Comparison of ENCODE assay signal across 9 mouse cellular contexts in genomic region chr1:91346892-91347291, GRCm38 (mm10). TPM values are rescaled to one million over a fixed set of nuclear protein-coding genes. Genes with fewer than 3 reads are reported as not detected.
DNase-seq lines count a peak whose midpoint lies in the region; ATAC-seq and TF ChIP-seq lines count a peak whose summit lies in the region.
"Had no signal": no experiment of that assay in that cellular context is flagged by ENCODE, and none has a peak within 500 bp of the region (broad histone marks: within the 10 kb centered on the region; RNA-seq: fewer than 3 reads in every experiment).

No protein-coding gene starts in this region.

- peaks cover 17 to 31% of the 10 kb centered on the region in 2 experiments for H3K4me1 ChIP-seq in CH12.LX (ENCODE audit: control insufficient read depth in 1 of 2, insufficient read depth in 2 of 2)
- H3K4me1 ChIP-seq in embryonic facial prominence, embryonic 10.5 days = peaks cover 30% of the 10 kb centered on the region
- peaks cover 41% of the 10 kb centered on the region for H3K4me1 ChIP-seq in heart, embryonic 10.5 days
- no peaks in the 10 kb centered on the region for H3K4me1 ChIP-seq in kidney, embryonic 14.5 days (ENCODE audit: control insufficient read depth, insufficient read depth, low read length)
- no peaks in the 10 kb centered on the region for H3K4me1 ChIP-seq in liver, embryonic 16.5 days (ENCODE audit: control insufficient read depth, low read depth, low read length)
- peaks cover 8% of the 10 kb centered on the region for H3K4me1 ChIP-seq in neural tube, embryonic 14.5 days (ENCODE audit: control insufficient read depth, insufficient read depth, low read length)

- no peak overlapping the region for H3K4me3 ChIP-seq in CH12.LX (replicated peaks in 1 of 3; ENCODE audit: low read depth in 2 of 3, low read length in 2 of 3, poor library complexity in 1 of 3)
- no peak overlapping the region for H3K4me3 ChIP-seq in embryonic facial prominence, embryonic 10.5 days
- H3K4me3 ChIP-seq in heart, embryonic 10.5 days = no peak overlapping the region
- no peak overlapping the region for H3K4me3 ChIP-seq in kidney, embryonic 14.5 days (ENCODE audit: low read length)
- H3K4me3 ChIP-seq in liver, embryonic 16.5 days (ENCODE audit: low read depth, low read length) = no peak overlapping the region
- H3K4me3 ChIP-seq in neural tube, embryonic 14.5 days (ENCODE audit: low read depth, low read length) = no peak overlapping the region

- in situ Hi-C loops in CH12.LX (cut with MboI; ENCODE audit: low pct_ligation_motif_present, low pct_unique_long_range_greater_than_20kb, low sequenced_read_pairs) = no loop called here

- no peak overlapping the region for H3K4me2 ChIP-seq in CH12.LX (ENCODE audit: insufficient read depth, low read depth, poor library complexity, severe bottlenecking)
- no peak overlapping the region for H3K4me2 ChIP-seq in kidney, embryonic 14.5 days (replicated peaks; ENCODE audit: low read depth, low read length)
- H3K4me2 ChIP-seq in liver, embryonic 16.5 days (ENCODE audit: low read depth, low read length) = no peak overlapping the region
- no peak overlapping the region for H3K4me2 ChIP-seq in neural tube, embryonic 14.5 days (ENCODE audit: low read depth, low read length)

- H3K9me3 ChIP-seq in CH12.LX (replicated peaks; ENCODE audit: low read length) = no peaks in the 10 kb centered on the region
- no peaks in the 10 kb centered on the region for H3K9me3 ChIP-seq in embryonic facial prominence, embryonic 10.5 days
- no peaks in the 10 kb centered on the region for H3K9me3 ChIP-seq in heart, embryonic 10.5 days
- H3K9me3 ChIP-seq in kidney, embryonic 14.5 days (ENCODE audit: control insufficient read depth, low read length) = no peaks in the 10 kb centered on the region
- H3K9me3 ChIP-seq in liver, embryonic 16.5 days (replicated peaks; ENCODE audit: control insufficient read depth, low read length) = no peaks in the 10 kb centered on the region
- no peaks in the 10 kb centered on the region for H3K9me3 ChIP-seq in neural tube, embryonic 14.5 days (ENCODE audit: control insufficient read depth, low read length)

- H3K79me2 ChIP-seq in CH12.LX (replicated peaks; ENCODE audit: control insufficient read depth, extremely low read depth, insufficient read depth, poor library complexity, severe bottlenecking) = no peaks in the 10 kb centered on the region

- H3K27me3 ChIP-seq in CH12.LX (replicated peaks) = no peaks in the 10 kb centered on the region
- H3K27me3 ChIP-seq in embryonic facial prominence, embryonic 10.5 days (replicated peaks; ENCODE audit: low read depth, poor library complexity, severe bottlenecking) = peaks cover 72% of the 10 kb centered on the region
- peaks cover 55% of the 10 kb centered on the region for H3K27me3 ChIP-seq in heart, embryonic 10.5 days (ENCODE audit: insufficient read depth, poor library complexity, severe bottlenecking)
- H3K27me3 ChIP-seq in kidney, embryonic 14.5 days (ENCODE audit: control insufficient read depth, insufficient read depth, low read length) = peaks cover 40% of the 10 kb centered on the region
- H3K27me3 ChIP-seq in liver, embryonic 16.5 days (ENCODE audit: control insufficient read depth, insufficient read depth, low read depth, low read length) = peaks cover 44% of the 10 kb centered on the region
- H3K27me3 ChIP-seq in neural tube, embryonic 14.5 days (ENCODE audit: control insufficient read depth, insufficient read depth, low read length) = peaks cover 29% of the 10 kb centered on the region

- peak; percentile 70 for TF ChIP-seq RAD21 in CH12.LX (IDR thresholded peaks at IDR 0.05; ENCODE audit: low read depth, low read length)

- TF ChIP-seq EP300 in CH12.LX (IDR thresholded peaks at IDR 0.05; ENCODE audit: low read length) = no peak

- 39% methylated on average over 3 of the region's 3 CpGs for WGBS in embryonic facial prominence, embryonic 10.5 days
- 34% methylated on average over 3 of the region's 3 CpGs for WGBS in heart, embryonic 10.5 days
- 34% methylated on average over 3 of the region's 3 CpGs for WGBS in kidney, embryonic 14.5 days
- WGBS in liver, embryonic 16.5 days (ENCODE audit: insufficient replicate concordance) = 18% methylated on average over 3 of the region's 3 CpGs
- WGBS in neural tube, embryonic 14.5 days = 36% methylated on average over 3 of the region's 3 CpGs

- peak; percentile 81 for ATAC-seq in kidney, embryonic 14.5 days (ENCODE audit: low FRiP score, low TSS enrichment)
- peak; percentile 58; the same call in 1 of the 2 replicates for ATAC-seq in liver, embryonic 16.5 days (ENCODE audit: low read depth)
- ATAC-seq in neural tube, embryonic 14.5 days (ENCODE audit: low read depth) = peak; percentile 82; the same call in 1 of the 2 replicates

- dilution Hi-C loops in CH12.LX (cut with MboI; ENCODE audit: extremely low pct_ligation_motif_present, extremely low pct_unique_long_range_greater_than_20kb, low sequenced_read_pairs) = no loop called here

- TF ChIP-seq POLR2A in CH12.LX (IDR thresholded peaks at IDR 0.05; ENCODE audit: low read depth, low read length) = no peak

- H3K36me3 ChIP-seq in CH12.LX (replicated peaks in 1 of 2; ENCODE audit: control insufficient read depth in 1 of 2, insufficient read depth in 1 of 2, low read length in 1 of 2) = peaks cover 12 to 49% of the 10 kb centered on the region in 2 experiments
- no peaks in the 10 kb centered on the region for H3K36me3 ChIP-seq in embryonic facial prominence, embryonic 10.5 days (replicated peaks)
- no peaks in the 10 kb centered on the region for H3K36me3 ChIP-seq in heart, embryonic 10.5 days
- H3K36me3 ChIP-seq in kidney, embryonic 14.5 days (ENCODE audit: control insufficient read depth, insufficient read depth, low read length) = no peaks in the 10 kb centered on the region
- no peaks in the 10 kb centered on the region for H3K36me3 ChIP-seq in liver, embryonic 16.5 days (ENCODE audit: control insufficient read depth, insufficient read depth)
- H3K36me3 ChIP-seq in neural tube, embryonic 14.5 days (ENCODE audit: control insufficient read depth, insufficient read depth, low read length) = no peaks in the 10 kb centered on the region

- TF ChIP-seq CTCF in CH12.LX (conservative IDR thresholded peaks at IDR 0.05 in 1 of 2, IDR thresholded peaks at IDR 0.05 in 1 of 2; ENCODE audit: low read depth in 2 of 2, low read length in 2 of 2) = peak; percentile 85 to 96

- H3K27ac ChIP-seq in CH12.LX (ENCODE audit: insufficient read depth, low read depth) = no peak overlapping the region
- H3K27ac ChIP-seq in embryonic facial prominence, embryonic 10.5 days (replicated peaks) = no peak overlapping the region
- H3K27ac ChIP-seq in heart, embryonic 10.5 days = no peak overlapping the region
- H3K27ac ChIP-seq in kidney, embryonic 14.5 days (ENCODE audit: low read depth, low read length) = no peak overlapping the region
- no peak overlapping the region for H3K27ac ChIP-seq in liver, embryonic 16.5 days (ENCODE audit: low read length)
- H3K27ac ChIP-seq in neural tube, embryonic 14.5 days (ENCODE audit: low read depth, low read length) = no peak overlapping the region

- H3K9ac ChIP-seq in CH12.LX (ENCODE audit: insufficient read depth, low read depth) = no peak overlapping the region
- no peak overlapping the region for H3K9ac ChIP-seq in kidney, embryonic 14.5 days (ENCODE audit: low read depth, low read length)
- H3K9ac ChIP-seq in liver, embryonic 16.5 days (ENCODE audit: low read depth, low read length) = no peak overlapping the region
- H3K9ac ChIP-seq in neural tube, embryonic 14.5 days (replicated peaks; ENCODE audit: low read depth, low read length) = no peak overlapping the region

- peak; percentile 70 for DNase-seq in CH12.LX (ENCODE audit: extremely low read depth)
- DNase-seq in adrenal gland, postnatal 10 days = peak; percentile 80
- peak; percentile 74 for DNase-seq in embryonic facial prominence, embryonic 10.5 days (ENCODE audit: low spot score)
- DNase-seq in heart, embryonic 10.5 days (ENCODE audit: low spot score) = peak; percentile 84
- DNase-seq in thymus, postnatal 0 days (ENCODE audit: low spot score) = peak; percentile 76

RNA-seq across cellular contexts. Expression of gene Klhl30, which starts 3.9 kb away (rescaled TPM):
- total RNA-seq in CH12.LX (2012; rRNA removed) (0.17 and 0.34 TPM in 2 replicates), CH12.LX (2014; rRNA removed) (0.30 and 0.32 TPM in 2 replicates)
- polyA plus RNA-seq in CH12.LX (2012; ENCODE audit: insufficient read length, low read depth) = 0.47 and 0.49 TPM in 2 replicates
- total RNA-seq in adrenal gland, postnatal 10 days (2021) = 1 to 10 TPM; 2.1 to 5.8 TPM
- polyA plus RNA-seq in embryonic facial prominence, embryonic 10.5 days (2016; fragmentation: Nextera tagmentation; extraction: Ambion mirVana) = 0.21 and 0.22 TPM in 2 replicates
- polyA plus RNA-seq in heart, embryonic 10.5 days (2016; fragmentation: Nextera tagmentation; extraction: Ambion mirVana) = 33.1 and 51.1 TPM in 2 replicates
- 0.07 TPM in 1 of 2 replicates, not detected in the other for polyA plus RNA-seq in kidney, embryonic 14.5 days (2014; fragmentation: Nextera tagmentation; extraction: Ambion mirVana)
- polyA plus RNA-seq in liver, embryonic 16.5 days (2015; fragmentation: Nextera tagmentation; extraction: Ambion mirVana) = 0.15 and 0.46 TPM in 2 replicates
- polyA plus RNA-seq in neural tube, embryonic 14.5 days (2014; fragmentation: Nextera tagmentation; extraction: Ambion mirVana) = 0.17 TPM in 1 of 2 replicates, not detected in the other
- polyA plus RNA-seq in thymus, postnatal 0 days (2015; fragmentation: Nextera tagmentation; extraction: Ambion mirVana) = 0.27 and 0.55 TPM in 2 replicates

RNA-seq across cellular contexts. Expression of gene Erfe, which starts 19.3 kb away (rescaled TPM):
- 5.7 and 8.4 TPM in 2 replicates for total RNA-seq in CH12.LX (2012; rRNA removed)
- total RNA-seq in CH12.LX (2014; rRNA removed) = 2.1 and 2.2 TPM in 2 replicates
- 1.8 and 2.3 TPM in 2 replicates for polyA plus RNA-seq in CH12.LX (2012; ENCODE audit: insufficient read length, low read depth)
- 1 to 10 TPM; 1.0 to 2.2 TPM for total RNA-seq in adrenal gland, postnatal 10 days (2021)
- 1.8 and 2.0 TPM in 2 replicates for polyA plus RNA-seq in embryonic facial prominence, embryonic 10.5 days (2016; fragmentation: Nextera tagmentation; extraction: Ambion mirVana)
- 2.2 TPM in 2 replicates for polyA plus RNA-seq in heart, embryonic 10.5 days (2016; fragmentation: Nextera tagmentation; extraction: Ambion mirVana)
- 2.3 and 2.5 TPM in 2 replicates for polyA plus RNA-seq in kidney, embryonic 14.5 days (2014; fragmentation: Nextera tagmentation; extraction: Ambion mirVana)
- polyA plus RNA-seq in liver, embryonic 16.5 days (2015; fragmentation: Nextera tagmentation; extraction: Ambion mirVana) = 2.5 and 3.9 TPM in 2 replicates
- 0.17 TPM in 1 of 2 replicates, not detected in the other for polyA plus RNA-seq in neural tube, embryonic 14.5 days (2014; fragmentation: Nextera tagmentation; extraction: Ambion mirVana)
- polyA plus RNA-seq in thymus, postnatal 0 days (2015; fragmentation: Nextera tagmentation; extraction: Ambion mirVana) = 1.1 and 1.3 TPM in 2 replicates

RNA-seq across cellular contexts. Expression of gene Espnl, which starts 25.0 kb away (rescaled TPM):
- 9.8 and 10.5 TPM in 2 replicates for total RNA-seq in CH12.LX (2012; rRNA removed)
- total RNA-seq in CH12.LX (2014; rRNA removed) = 7.0 and 7.8 TPM in 2 replicates
- 10.7 and 11.2 TPM in 2 replicates for polyA plus RNA-seq in CH12.LX (2012; ENCODE audit: insufficient read length, low read depth)
- total RNA-seq in adrenal gland, postnatal 10 days (2021) = under 1 TPM in 1 of 2 experiments, not detected in 1; 0.09 TPM
- 0.05 and 0.09 TPM in 2 replicates for polyA plus RNA-seq in embryonic facial prominence, embryonic 10.5 days (2016; fragmentation: Nextera tagmentation; extraction: Ambion mirVana)
- polyA plus RNA-seq in heart, embryonic 10.5 days (2016; fragmentation: Nextera tagmentation; extraction: Ambion mirVana) = 0.07 and 0.16 TPM in 2 replicates
- polyA plus RNA-seq in kidney, embryonic 14.5 days (2014; fragmentation: Nextera tagmentation; extraction: Ambion mirVana) = 0.03 TPM in 1 of 2 replicates, not detected in the other
- polyA plus RNA-seq in liver, embryonic 16.5 days (2015; fragmentation: Nextera tagmentation; extraction: Ambion mirVana) = not detected in 2 replicates
- polyA plus RNA-seq in neural tube, embryonic 14.5 days (2014; fragmentation: Nextera tagmentation; extraction: Ambion mirVana) = 0.10 and 0.11 TPM in 2 replicates
- polyA plus RNA-seq in thymus, postnatal 0 days (2015; fragmentation: Nextera tagmentation; extraction: Ambion mirVana) = 0.19 and 0.20 TPM in 2 replicates
- polyA plus RNA-seq: heart, embryonic 14.5 days had no signal

RNA-seq across cellular contexts. Expression of gene Scly, which starts 48.8 kb away (rescaled TPM):
- total RNA-seq in CH12.LX (2012; rRNA removed) = 25.6 and 31.9 TPM in 2 replicates
- 15.8 and 21.3 TPM in 2 replicates for total RNA-seq in CH12.LX (2014; rRNA removed)
- polyA plus RNA-seq in CH12.LX (2012; ENCODE audit: insufficient read length, low read depth) = 66.6 and 71.2 TPM in 2 replicates
- 10 to 100 TPM; 22.8 to 23.4 TPM for total RNA-seq in adrenal gland, postnatal 10 days (2021)
- polyA plus RNA-seq in embryonic facial prominence, embryonic 10.5 days (2016; fragmentation: Nextera tagmentation; extraction: Ambion mirVana) = 16.0 and 16.5 TPM in 2 replicates
- 21.2 and 21.9 TPM in 2 replicates for polyA plus RNA-seq in heart, embryonic 10.5 days (2016; fragmentation: Nextera tagmentation; extraction: Ambion mirVana)
- 11.4 and 15.3 TPM in 2 replicates for polyA plus RNA-seq in kidney, embryonic 14.5 days (2014; fragmentation: Nextera tagmentation; extraction: Ambion mirVana)
- polyA plus RNA-seq in liver, embryonic 16.5 days (2015; fragmentation: Nextera tagmentation; extraction: Ambion mirVana) = 29.6 and 33.4 TPM in 2 replicates
- polyA plus RNA-seq in neural tube, embryonic 14.5 days (2014; fragmentation: Nextera tagmentation; extraction: Ambion mirVana) = 8.4 and 11.6 TPM in 2 replicates
- 15.6 and 16.2 TPM in 2 replicates for polyA plus RNA-seq in thymus, postnatal 0 days (2015; fragmentation: Nextera tagmentation; extraction: Ambion mirVana)

RNA-seq across cellular contexts. Expression of gene Ilkap, which starts 51.7 kb away (rescaled TPM):
- 77.9 and 98.8 TPM in 2 replicates for total RNA-seq in CH12.LX (2012; rRNA removed)
- total RNA-seq in CH12.LX (2014; rRNA removed) = 79.1 and 100 TPM in 2 replicates
- 101 and 115 TPM in 2 replicates for polyA plus RNA-seq in CH12.LX (2012; ENCODE audit: insufficient read length, low read depth)
- total RNA-seq in adrenal gland, postnatal 10 days (2021) = 10 to 100 TPM; 82.9 to 83.7 TPM
- polyA plus RNA-seq in embryonic facial prominence, embryonic 10.5 days (2016; fragmentation: Nextera tagmentation; extraction: Ambion mirVana) = 175 and 177 TPM in 2 replicates
- 132 and 152 TPM in 2 replicates for polyA plus RNA-seq in heart, embryonic 10.5 days (2016; fragmentation: Nextera tagmentation; extraction: Ambion mirVana)
- polyA plus RNA-seq in kidney, embryonic 14.5 days (2014; fragmentation: Nextera tagmentation; extraction: Ambion mirVana) = 130 and 136 TPM in 2 replicates
- polyA plus RNA-seq in liver, embryonic 16.5 days (2015; fragmentation: Nextera tagmentation; extraction: Ambion mirVana) = 57.6 and 63.2 TPM in 2 replicates
- polyA plus RNA-seq in neural tube, embryonic 14.5 days (2014; fragmentation: Nextera tagmentation; extraction: Ambion mirVana) = 145 and 150 TPM in 2 replicates
- 129 and 133 TPM in 2 replicates for polyA plus RNA-seq in thymus, postnatal 0 days (2015; fragmentation: Nextera tagmentation; extraction: Ambion mirVana)

Comparison
In these comparisons a context has a peak if more than half of its experiments do, and no peak if none do; other contexts are left out.
1. RNA of gene Klhl30, which starts 3.9 kb away (polyA plus RNA-seq): 33.1 to 51.1 TPM in heart, embryonic 10.5 days; 0.47 to 0.49 TPM in CH12.LX, 0.15 to 0.46 TPM in liver, embryonic 16.5 days, 0.27 to 0.55 TPM in thymus, postnatal 0 days, 0.21 to 0.22 TPM in embryonic facial prominence, embryonic 10.5 days, 0.07 TPM in kidney, embryonic 14.5 days and 0.17 TPM in neural tube, embryonic 14.5 days; every median in the first group is over 10 times any median in the second.
2. Peak in every context shown above with its lines, with median percentiles within 50 percentile points of each other: DNase-seq and ATAC-seq.